In the genomic region with DNA sequence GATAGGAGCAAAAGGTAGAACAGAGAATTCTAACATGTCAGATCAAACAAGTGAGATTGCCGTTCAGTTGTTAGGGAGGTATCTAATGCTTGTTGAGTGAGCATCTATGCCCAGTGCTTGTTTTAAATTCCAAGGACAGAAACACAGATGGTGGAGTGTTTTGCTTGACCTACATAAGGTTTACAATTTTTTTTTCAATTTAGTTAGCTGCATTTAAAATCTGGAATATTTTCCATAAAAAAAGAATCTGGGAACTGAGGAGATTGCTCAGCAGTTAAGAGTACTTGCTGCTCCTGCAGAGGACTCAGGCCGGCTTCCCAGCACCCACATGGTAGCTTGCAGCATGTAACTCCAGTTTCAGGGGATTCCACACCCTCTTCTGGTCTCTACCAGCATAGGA, we compare ENCODE assay signal across 16 mouse cellular contexts.
"Had no signal": no experiment of that assay in that cellular context is flagged by ENCODE, and none has a peak within 500 bp of the region (broad histone marks: within the 10 kb centered on the region; RNA-seq: fewer than 3 reads in every experiment).

No protein-coding gene starts in this region.

- DNase-seq: retina, postnatal 1 day; right cerebral cortex, adult 18-20 months; right cerebral cortex, postnatal 14 days; right cerebral cortex, postnatal 25 days; right cerebral cortex, postnatal 4 days; spleen, adult 18-20 months; thymus, adult 18-20 months; thymus, adult 2 months; thymus, postnatal 14 days; thymus, postnatal 25 days; thymus, postnatal 36 days; thymus, postnatal 4 days had no signal

- H3K27me3 ChIP-seq: neural tube, embryonic 13.5 days; neural tube, embryonic 15.5 days; stomach, embryonic 15.5 days had no signal

- H3K9me3 ChIP-seq: neural tube, embryonic 13.5 days; neural tube, embryonic 15.5 days; stomach, embryonic 15.5 days had no signal

- H3K36me3 ChIP-seq: neural tube, embryonic 13.5 days; neural tube, embryonic 15.5 days; stomach, embryonic 15.5 days had no signal

- H3K4me3 ChIP-seq: neural tube, embryonic 13.5 days; neural tube, embryonic 15.5 days; stomach, embryonic 15.5 days had no signal

- H3K4me1 ChIP-seq: stomach, embryonic 15.5 days had no signal

- H3K27ac ChIP-seq: neural tube, embryonic 13.5 days; neural tube, embryonic 15.5 days; stomach, embryonic 15.5 days; stomach, postnatal 0 days had no signal
